Mouse (Mus musculus): ENCODE measurements around the gene Kif5a. TPM values are rescaled to one million over a fixed set of nuclear protein-coding genes. Genes with fewer than 3 reads are reported as not detected.

Gene Kif5a
- total and polyA plus RNA-seq, 3 experiments: 0.14 to 2.1 TPM; not detected in 1

DNA sequence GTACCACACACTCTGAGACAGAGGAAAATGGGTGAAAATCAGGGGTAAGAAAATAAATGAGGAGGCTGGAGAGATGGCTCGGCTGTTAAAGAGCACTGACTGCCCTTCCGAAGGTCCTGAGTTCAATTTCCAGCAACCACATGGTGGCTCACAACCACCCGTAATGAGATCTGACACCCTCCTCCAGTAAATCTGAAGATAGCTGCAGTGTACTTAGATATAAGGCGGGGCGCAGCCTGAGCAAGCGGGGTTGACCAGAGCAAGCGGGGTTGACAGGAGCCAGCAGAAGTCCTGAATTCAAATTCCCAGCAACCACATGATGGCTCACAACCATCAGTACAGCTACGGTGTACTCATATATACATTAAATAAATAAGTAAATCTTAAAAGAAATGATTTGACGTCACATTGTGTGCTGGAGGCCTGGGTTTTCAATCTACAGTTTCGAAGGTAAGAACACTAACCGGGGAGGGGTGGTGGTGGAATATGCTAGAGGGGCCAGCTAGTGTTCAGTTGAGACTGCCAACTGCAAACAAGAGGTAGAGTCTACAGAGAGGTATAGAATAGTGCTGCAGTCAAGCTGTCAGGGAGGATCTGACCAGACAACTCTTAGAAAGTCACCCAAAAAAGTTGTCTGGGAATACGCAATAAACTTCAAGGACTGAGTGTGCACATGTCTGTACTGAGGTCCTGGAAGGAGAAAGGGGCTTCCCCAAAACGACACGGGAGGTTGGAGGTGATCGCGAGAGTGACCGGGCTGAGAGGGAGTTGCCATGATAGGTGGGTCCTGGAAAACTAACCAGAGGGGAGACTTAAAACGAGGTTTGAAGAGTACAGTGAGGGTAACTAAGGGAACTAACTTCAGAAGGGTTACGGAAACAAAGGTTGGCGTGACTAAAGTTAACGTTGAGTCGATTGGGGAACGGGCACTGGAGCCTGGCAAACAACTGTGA is 47.7 kb upstream of the Kif5a start:
- Histone ChIP-seq H3K9me3 (replicated peaks; ENCODE audit: low read length) (no peaks in the 10 kb centered on the region), H3K79me2 (replicated peaks; ENCODE audit: control insufficient read depth, extremely low read depth, insufficient read depth, poor library complexity, severe bottlenecking) (peaks cover 22% of the 10 kb centered on the region), H3K27ac (ENCODE audit: insufficient read depth, low read depth) (peak overlapping the region; percentile 91), H3K27me3 (replicated peaks) (no peaks in the 10 kb centered on the region), H3K4me2 (ENCODE audit: insufficient read depth, low read depth, poor library complexity, severe bottlenecking) (peak overlapping the region; percentile 74), H3K4me3 (replicated peaks in 1 of 3; ENCODE audit: low read depth in 2 of 3, low read length in 2 of 3, poor library complexity in 1 of 3) (peak overlapping the region; percentile 80 to 97 (median 83)), H3K4me1 (ENCODE audit: control insufficient read depth in 1 of 2, insufficient read depth in 2 of 2) (peaks cover 5 to 17% of the 10 kb centered on the region in 2 experiments), H3K36me3 (replicated peaks in 1 of 2; ENCODE audit: control insufficient read depth in 1 of 2, insufficient read depth in 1 of 2, low read length in 1 of 2) (peaks cover 39 to 41% of the 10 kb centered on the region in 2 experiments), H3K9ac (ENCODE audit: insufficient read depth, low read depth) (peak overlapping the region; percentile 93)
- peak; percentile 92 for DNase-seq (ENCODE audit: extremely low read depth)
- dilution Hi-C loops (cut with MboI; ENCODE audit: extremely low pct_ligation_motif_present, extremely low pct_unique_long_range_greater_than_20kb, low sequenced_read_pairs): no loop called here
- in situ Hi-C loops (cut with MboI; ENCODE audit: low pct_ligation_motif_present, low pct_unique_long_range_greater_than_20kb, low sequenced_read_pairs): no loop called here
- TF ChIP-seq NELFE (IDR thresholded peaks at IDR 0.05; ENCODE audit: low read depth, low read length) (no peak; the same call in none of the 2 replicates), ZNF384 (IDR thresholded peaks at IDR 0.05; ENCODE audit: low read depth, low read length) (no peak), CTCF (conservative IDR thresholded peaks at IDR 0.05 in 1 of 2, IDR thresholded peaks at IDR 0.05 in 1 of 2; ENCODE audit: low read depth in 2 of 2, low read length in 2 of 2) (no peak), NRF1 (IDR thresholded peaks at IDR 0.05; ENCODE audit: low read depth, low read length) (no peak), KAT2A (IDR thresholded peaks at IDR 0.05; ENCODE audit: insufficient replicate concordance, low read length) (no peak), TBP (conservative IDR thresholded peaks at IDR 0.05; ENCODE audit: low read depth, low read length) (peak; percentile 87), BHLHE40 (IDR thresholded peaks at IDR 0.05; ENCODE audit: low read depth, low read length) (no peak), USF2 (conservative IDR thresholded peaks at IDR 0.05; ENCODE audit: low read depth, low read length) (no peak), RAD21 (IDR thresholded peaks at IDR 0.05; ENCODE audit: low read depth, low read length) (no peak), IRF4 (IDR thresholded peaks at IDR 0.05; ENCODE audit: low read depth, low read length) (no peak), MEF2A (IDR thresholded peaks at IDR 0.05; ENCODE audit: borderline replicate concordance, low read depth, low read length) (no peak), USF1 (IDR thresholded peaks at IDR 0.05; ENCODE audit: low read depth, low read length) (no peak), ELF1 (IDR thresholded peaks at IDR 0.05; ENCODE audit: low read depth, low read length) (no peak), UBTF (IDR thresholded peaks at IDR 0.05; ENCODE audit: low read depth, low read length) (no peak), POLR2AphosphoS2 (IDR thresholded peaks at IDR 0.05; ENCODE audit: low read depth, low read length) (peak; percentile 37; the same call in 1 of the 2 replicates), MAFK (IDR thresholded peaks at IDR 0.05; ENCODE audit: insufficient replicate concordance, low read length) (no peak), TCF12 (IDR thresholded peaks at IDR 0.05; ENCODE audit: low read depth, low read length) (no peak), ZMIZ1 (IDR thresholded peaks at IDR 0.05; ENCODE audit: low read depth, low read length) (no peak; the same call in 1 of the 2 replicates), CHD2 (IDR thresholded peaks at IDR 0.05; ENCODE audit: low read length) (peak; percentile 99), MAZ (IDR thresholded peaks at IDR 0.05; ENCODE audit: low read depth, low read length) (no peak), SIN3A (IDR thresholded peaks at IDR 0.05; ENCODE audit: low read length) (peak; percentile 70; the same call in 1 of the 2 replicates), SMC3 (IDR thresholded peaks at IDR 0.05; ENCODE audit: low read depth, low read length) (no peak), POLR2A (IDR thresholded peaks at IDR 0.05; ENCODE audit: low read depth, low read length) (peak; percentile 75), MYC (IDR thresholded peaks at IDR 0.05; ENCODE audit: low read depth, low read length) (peak; percentile 98), ETS1 (conservative IDR thresholded peaks at IDR 0.05; ENCODE audit: low read depth, low read length) (no peak), RCOR1 (conservative IDR thresholded peaks at IDR 0.05; ENCODE audit: low read depth, low read length) (no peak), JUN (IDR thresholded peaks at IDR 0.05; ENCODE audit: insufficient read depth, low read depth, low read length) (no peak), ZKSCAN1 (IDR thresholded peaks at IDR 0.05; ENCODE audit: borderline replicate concordance, low read depth, low read length) (no peak), PAX5 (IDR thresholded peaks at IDR 0.05; ENCODE audit: low read length) (no peak), EP300 (IDR thresholded peaks at IDR 0.05; ENCODE audit: low read length) (no peak), CHD1 (IDR thresholded peaks at IDR 0.05; ENCODE audit: low read depth, low read length) (0 out of 2 replicates have a peak, but pooled peaks have one; percentile 9), GABPA (IDR thresholded peaks at IDR 0.05; ENCODE audit: insufficient replicate concordance, low read depth, low read length) (no peak), E2F4 (IDR thresholded peaks at IDR 0.05; ENCODE audit: insufficient replicate concordance, low read depth, low read length) (no peak), MXI1 (IDR thresholded peaks at IDR 0.05; ENCODE audit: low read depth, low read length) (peak; percentile 87; the same call in 1 of the 2 replicates), ZC3H11A (IDR thresholded peaks at IDR 0.05; ENCODE audit: low read depth, low read length) (no peak), HCFC1 (IDR thresholded peaks at IDR 0.05; ENCODE audit: low read depth, low read length) (no peak), MAX (IDR thresholded peaks at IDR 0.05; ENCODE audit: low read length) (peak; percentile 87; the same call in 1 of the 2 replicates), JUND (conservative IDR thresholded peaks at IDR 0.05; ENCODE audit: low read depth, low read length) (no peak)
